Mouse (Mus musculus): ENCODE results near the gene Arhgap35.
A peak's percentile ranks its signal among the peaks of the same experiment; 100 is the strongest.

Gene Arhgap35

DNA sequence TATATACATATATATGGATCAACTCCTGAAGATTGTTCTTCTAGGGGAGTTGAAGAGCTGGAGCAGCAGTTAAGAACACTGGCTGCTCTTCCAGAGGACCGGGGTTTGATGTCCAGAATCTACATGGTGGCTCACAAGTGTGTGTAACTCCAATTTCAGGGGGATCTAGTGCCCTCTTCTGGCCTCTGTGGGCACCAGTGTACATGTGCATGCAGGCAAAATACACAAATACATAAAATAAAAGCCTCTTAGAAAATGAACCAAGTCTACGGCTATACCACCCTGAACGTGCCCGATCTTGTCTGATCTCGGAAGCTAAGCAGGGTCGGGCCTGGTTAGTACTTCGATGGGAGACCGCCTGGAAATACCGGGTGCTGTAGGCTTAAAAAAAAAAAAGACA is 143.2 kb downstream of the Arhgap35 start:
- no peak for DNase-seq (ENCODE audit: extremely low spot score, low read depth, low spot score)

DNA sequence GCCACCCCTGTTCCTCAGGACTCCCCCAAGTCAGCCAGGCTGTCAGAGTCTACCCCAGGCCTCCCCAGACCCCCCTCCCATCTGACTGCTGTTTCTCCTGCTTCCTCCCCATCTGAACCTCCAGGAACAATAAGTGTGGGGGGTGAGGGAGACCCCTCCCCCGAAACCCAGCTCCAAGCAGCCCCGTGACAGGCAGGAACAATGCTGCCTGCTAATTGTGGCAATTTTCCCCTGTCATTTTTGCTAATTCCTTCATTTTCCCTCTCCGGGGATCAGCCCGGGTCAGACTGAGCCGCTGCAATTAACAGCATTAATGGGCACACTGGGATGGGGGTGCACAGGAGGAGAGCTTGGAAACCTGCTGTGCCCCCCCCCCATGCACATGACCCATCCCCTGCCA is 146.7 kb downstream of the Arhgap35 start:
- DNase-seq (ENCODE audit: extremely low spot score, low read depth, low spot score) = no peak

DNA sequence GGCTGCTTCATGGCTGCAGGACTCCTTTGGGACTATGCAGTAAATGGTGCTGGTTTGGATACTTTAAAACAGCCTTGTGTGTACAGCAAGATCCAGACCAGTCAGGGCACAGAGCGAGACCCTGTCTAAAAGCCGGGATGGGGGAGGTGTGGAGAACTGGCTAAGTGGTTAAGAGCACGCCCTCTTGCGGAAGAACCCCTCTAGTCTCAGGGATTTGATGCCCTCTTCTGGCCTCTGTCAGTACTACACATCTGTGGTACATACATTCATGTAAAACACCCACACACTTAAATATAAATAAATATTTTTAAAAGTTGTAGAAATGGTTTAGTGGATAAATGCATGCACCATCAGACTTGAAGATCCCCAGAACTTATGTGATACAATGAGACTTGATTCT is 148.2 kb downstream of the Arhgap35 start:
- no peak for DNase-seq (ENCODE audit: extremely low spot score, low read depth, low spot score)

DNA sequence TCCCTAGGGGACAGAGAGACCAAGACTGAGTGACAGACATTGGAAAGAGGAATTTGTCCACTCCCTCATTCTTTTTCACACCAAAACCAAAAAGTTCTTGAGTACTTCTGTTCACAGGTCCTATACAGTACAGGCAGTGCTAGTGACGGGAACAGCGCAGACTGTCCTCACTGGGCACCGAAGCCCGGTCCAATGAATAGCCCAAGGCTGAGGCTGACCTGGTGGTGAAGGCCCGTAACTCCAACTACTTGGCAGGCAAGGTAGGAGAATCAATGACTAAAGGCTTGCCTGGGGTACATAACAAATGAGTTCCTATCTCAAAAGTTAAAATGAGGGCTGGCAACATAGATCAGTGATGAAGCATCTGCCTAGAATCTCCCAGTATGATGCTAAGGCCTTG is 149.2 kb downstream of the Arhgap35 start:
- no peak for DNase-seq (ENCODE audit: extremely low spot score, low read depth, low spot score)

DNA sequence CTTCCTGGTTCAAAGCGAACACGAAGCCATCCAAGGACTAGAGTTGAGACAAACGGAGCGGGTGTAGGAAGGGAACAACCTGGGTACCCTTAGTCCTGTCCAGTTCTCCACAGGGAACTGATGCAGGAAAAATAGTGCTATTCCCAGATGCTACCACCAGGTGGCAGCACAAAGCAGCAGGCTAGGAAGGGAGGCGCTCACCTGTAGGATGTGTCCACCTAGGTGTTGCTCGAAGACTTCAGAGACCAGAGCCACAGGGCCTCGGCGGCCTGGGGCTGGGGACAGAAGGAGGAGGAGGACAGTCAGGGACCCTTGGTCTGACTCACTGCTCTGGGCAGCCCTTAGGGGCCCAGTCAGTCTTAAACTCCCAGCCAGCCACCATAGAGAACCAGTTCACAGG is 149.6 kb downstream of the Arhgap35 start:
- peak; percentile 44 for DNase-seq (ENCODE audit: extremely low spot score, low read depth, low spot score)

DNA sequence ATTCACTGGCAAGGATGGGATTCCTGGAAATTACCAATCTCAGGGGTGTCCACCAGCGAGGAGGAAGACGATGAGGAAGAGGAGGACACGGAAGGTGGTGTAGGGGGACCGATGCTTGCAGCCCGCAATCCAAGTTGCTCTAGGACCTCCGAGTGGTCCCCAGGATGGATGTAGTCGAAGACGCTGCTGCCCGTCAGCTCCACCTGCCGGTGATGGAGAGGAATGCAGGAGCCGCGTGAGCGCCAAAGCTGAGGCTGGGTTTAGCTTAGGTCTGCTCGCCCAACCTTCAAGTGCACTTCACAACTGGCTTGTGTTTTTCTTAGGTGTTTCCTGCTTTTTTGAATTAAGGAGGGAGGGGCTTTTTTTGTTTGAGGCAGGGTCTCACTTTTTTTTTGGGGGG is 151.6 kb downstream of the Arhgap35 start:
- peak; percentile 66 for DNase-seq (ENCODE audit: extremely low spot score, low read depth, low spot score)

DNA sequence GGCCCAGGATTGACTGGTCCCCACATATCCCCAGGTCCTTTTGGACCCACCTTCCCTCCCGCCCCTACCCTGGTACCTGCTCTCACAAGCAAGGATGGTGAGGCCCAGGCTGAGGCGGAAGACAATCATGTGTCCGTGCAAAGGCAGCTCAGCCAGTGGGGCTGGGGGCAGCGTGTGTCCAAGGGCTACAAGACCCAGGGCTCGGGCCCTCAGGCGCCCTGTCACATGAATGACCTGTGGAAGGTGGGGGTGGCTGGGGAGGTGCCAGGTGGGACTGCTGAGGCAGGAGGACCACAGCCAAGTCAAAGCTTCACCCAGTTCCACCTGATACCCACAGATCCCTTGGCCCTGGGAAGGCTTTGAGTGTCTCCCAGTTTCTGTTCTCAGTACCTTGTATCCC is 153.1 kb downstream of the Arhgap35 start:
- no peak for DNase-seq (ENCODE audit: extremely low spot score, low read depth, low spot score)

DNA sequence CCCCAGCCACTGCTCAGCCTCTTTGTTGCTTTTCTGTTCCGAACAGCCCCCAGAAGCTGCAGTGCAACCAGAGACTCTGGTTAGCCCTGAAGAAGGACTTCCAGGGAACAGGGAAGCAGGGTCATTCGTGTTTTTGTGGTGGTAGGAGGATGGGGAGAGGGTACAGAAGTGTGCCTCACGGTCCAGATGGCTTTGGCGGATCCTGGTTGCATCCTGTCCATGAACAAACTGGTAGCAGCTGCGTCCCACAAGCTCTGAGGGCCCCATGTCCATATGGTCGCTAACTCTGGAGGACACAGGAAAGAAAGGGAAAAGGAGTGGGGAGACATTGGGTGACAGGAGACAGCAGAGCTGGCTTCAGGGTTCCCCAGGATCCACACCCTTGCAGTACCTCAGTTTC is 153.6 kb downstream of the Arhgap35 start:
- no peak for DNase-seq (ENCODE audit: extremely low spot score, low read depth, low spot score)

DNA sequence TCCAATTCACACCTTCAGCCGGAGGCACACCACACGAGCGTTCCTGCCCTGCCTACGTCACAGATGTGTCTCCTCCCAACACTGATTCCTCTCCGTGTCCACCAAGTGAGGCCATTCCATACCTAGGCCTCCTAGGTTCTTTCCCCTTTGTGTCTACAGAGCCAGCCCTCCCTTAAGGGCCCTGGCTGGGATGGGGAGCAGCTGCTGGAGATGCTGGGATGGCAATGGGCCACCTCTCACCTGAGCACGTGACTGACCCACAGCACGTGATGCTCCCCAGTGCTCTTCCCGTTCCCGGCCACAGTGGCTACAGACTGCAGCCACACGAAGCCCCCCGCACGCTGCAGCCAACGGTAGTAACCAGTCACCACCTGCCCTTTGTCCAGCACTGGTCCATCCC is 154.2 kb downstream of the Arhgap35 start:
- DNase-seq (ENCODE audit: extremely low spot score, low read depth, low spot score) = no peak

DNA sequence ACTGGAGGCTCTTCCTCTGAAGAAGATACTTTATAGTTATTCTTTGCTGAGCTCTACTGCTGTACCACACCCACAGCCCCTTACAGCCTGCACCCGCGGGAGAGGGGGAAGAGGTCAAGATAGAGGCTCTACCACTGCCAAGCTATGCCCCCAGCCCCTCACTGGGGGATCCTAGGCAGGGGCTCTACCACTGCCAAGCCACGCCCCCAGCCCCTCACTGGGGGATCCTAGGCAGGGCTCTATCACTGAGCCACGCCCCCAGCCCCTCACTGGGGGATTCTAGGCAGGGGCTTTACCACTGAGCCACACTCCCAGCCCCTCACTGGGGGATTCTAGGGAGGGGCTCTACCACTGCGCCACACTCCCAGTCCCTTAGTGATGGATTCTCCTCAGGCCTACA is 158.5 kb downstream of the Arhgap35 start:
- DNase-seq (ENCODE audit: extremely low spot score, low read depth, low spot score) = no peak

DNA sequence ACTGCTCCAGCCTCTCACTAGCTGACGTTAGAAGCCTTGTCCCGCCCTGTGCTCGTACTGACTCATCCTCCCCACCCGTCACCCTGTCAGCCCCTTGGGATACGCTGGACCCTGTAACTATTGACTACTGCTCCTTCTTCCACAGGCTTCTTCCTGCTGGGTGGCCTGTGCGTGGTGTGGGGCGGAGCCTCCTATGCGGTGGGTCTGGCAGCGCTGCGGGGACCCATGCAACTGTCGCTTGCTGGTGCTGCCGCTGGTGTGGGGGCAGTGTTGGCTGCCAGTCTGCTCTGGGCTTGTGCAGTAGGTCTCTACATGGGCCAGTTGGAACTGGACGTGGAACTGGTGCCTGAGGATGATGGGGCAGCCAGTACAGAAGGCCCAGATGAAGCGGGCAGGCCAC is 159.8 kb downstream of the Arhgap35 start:
- DNase-seq (ENCODE audit: extremely low spot score, low read depth, low spot score) = no peak

DNA sequence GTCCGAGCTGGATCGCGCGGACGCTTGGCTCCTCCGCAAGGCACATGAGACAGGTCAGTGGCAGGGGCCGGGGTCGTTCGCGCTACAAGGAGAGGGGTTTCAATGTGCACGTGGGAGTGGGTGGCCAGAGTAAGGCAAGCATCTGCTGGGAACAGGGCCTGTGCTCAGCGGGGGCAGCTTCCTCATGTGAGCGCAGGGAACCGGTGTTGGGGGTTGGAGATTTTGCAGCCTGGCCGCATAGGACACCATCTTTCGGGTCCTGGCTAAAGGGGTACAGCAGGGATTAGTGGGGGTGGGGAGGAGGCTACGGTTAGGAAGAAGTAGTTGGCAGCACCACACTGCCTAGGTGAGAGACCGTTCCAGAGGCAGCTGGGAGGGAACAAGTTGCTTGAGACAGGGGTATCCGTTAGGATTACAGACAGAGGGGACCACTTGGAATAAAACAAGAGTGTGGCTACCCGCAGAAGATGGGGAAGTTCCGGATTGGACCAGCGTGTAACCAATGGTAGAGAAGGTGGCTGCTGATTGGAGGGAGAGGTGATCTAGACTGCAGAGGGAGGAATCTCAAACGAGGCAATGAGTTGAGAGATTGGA is 161.6 kb downstream of the Arhgap35 start:
- DNase-seq (ENCODE audit: extremely low spot score, low read depth, low spot score) = peak; percentile 41

DNA sequence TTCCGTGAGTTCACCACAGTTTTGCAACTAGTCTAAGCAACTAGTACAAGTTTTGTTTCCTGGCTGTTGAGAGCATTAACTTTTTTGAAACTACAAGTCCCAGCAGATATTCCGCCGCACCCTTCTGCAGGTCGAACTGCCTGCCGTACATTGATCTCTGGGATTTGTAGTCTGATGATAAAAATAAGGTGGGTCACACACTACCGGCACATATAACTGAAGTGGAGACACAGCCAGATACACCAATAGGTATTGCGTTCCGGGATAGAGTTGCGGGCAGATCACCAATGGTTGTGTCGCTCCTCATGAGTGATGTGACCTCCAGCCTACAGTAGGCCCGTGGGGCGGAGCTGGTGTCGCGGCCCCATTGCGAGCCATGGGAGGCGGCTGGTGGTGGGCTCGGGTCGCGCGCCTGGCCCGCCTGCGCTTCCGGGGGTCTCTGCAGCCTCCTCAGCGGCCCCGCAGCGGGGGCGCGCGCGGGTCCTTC is 162.2 kb downstream of the Arhgap35 start, which contains the start of gene Tmem160:
Tmem160 (plus strand) TSS at position 193 of the 487 bp plus-strand sequence.
- peak; percentile 77 for DNase-seq (ENCODE audit: extremely low spot score, low read depth, low spot score)

DNA sequence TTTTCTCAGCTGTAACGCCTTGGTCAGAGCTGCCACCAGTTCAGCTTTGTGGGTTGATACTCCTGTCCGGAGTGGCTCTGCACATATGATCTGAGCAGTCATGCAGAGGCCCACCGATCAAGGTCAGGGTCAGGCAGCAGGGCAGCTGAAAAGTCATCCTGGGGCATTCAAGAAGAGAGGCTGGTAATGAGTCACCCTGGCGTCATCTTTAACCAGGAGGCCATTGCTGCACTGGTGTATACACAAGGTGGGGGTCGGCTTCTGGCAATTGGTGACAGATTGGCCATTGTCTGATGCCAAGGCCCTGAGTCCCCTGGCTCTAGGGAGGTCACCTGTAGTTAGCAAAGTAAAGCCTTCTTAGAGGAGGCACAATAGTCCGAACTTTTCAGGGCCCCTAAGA is 163.1 kb downstream of the Arhgap35 start:
- no peak for DNase-seq (ENCODE audit: extremely low spot score, low read depth, low spot score)

Measured in hindlimb bud, embryonic 11.5 days (tissue).